Mouse (Mus musculus) midbrain, embryonic 14.5 days (tissue): ENCODE measurements around the gene Tpk1. TPM values are rescaled to one million over a fixed set of nuclear protein-coding genes. Genes with fewer than 3 reads are reported as not detected.
A peak's percentile ranks its signal among the peaks of the same experiment; 100 is the strongest.

Experiments
- ATAC-seq: fragments of 200-750 bp; cut with Nextera tagmentation; 2 replicates; pipeline ENCODE4 v1.8.0; 2017; ENCODE audit warnings: moderate number of reproducible peaks, moderate library complexity; ENCODE audit not compliant: low FRiP score, low TSS enrichment
- DNase-seq: peaks from one replicate; pipeline ENCODE4 v3.0.0-alpha.2; 2015
- H3K27ac ChIP-seq: fragments of 300-500 bp; sonication (generic); replicated peaks from 2 replicates; pipeline ENCODE4 v1.5.1; 2014; ENCODE audit warnings: mild to moderate bottlenecking, low read depth, low read length, moderate library complexity
- H3K27me3 ChIP-seq: fragments of 300-500 bp; sonication (generic); 2 replicates; pipeline ENCODE4 v1.6.1; 2014; ENCODE audit warnings: low read length, control low read depth, mixed read lengths; ENCODE audit not compliant: control insufficient read depth, insufficient read depth
- H3K36me3 ChIP-seq: fragments of 300-500 bp; sonication (generic); 2 replicates; pipeline ENCODE4 v1.6.1; 2014; ENCODE audit warnings: low read length, control low read depth; ENCODE audit not compliant: control insufficient read depth, insufficient read depth
- H3K4me1 ChIP-seq: fragments of 300-500 bp; sonication (generic); 2 replicates; pipeline ENCODE4 v1.6.1; 2014; ENCODE audit warnings: mild to moderate bottlenecking, antibody characterized with exemption, low read length, control low read depth; ENCODE audit not compliant: control insufficient read depth, insufficient read depth
- H3K4me2 ChIP-seq: fragments of 300-500 bp; sonication (generic); 2 replicates; pipeline ENCODE4 v1.6.1; 2014; ENCODE audit warnings: mild to moderate bottlenecking, low read length, moderate library complexity
- H3K4me3 ChIP-seq: fragments of 300-500 bp; sonication (generic); replicated peaks from 2 replicates; pipeline ENCODE4 v1.5.1; 2014; ENCODE audit warnings: low read depth, low read length
- H3K9ac ChIP-seq: fragments of 300-500 bp; sonication (generic); replicated peaks from 2 replicates; pipeline ENCODE4 v1.6.1; 2014; ENCODE audit warnings: mild to moderate bottlenecking, low read length, moderate library complexity
- H3K9me3 ChIP-seq: fragments of 300-500 bp; sonication (generic); 2 replicates; pipeline ENCODE4 v1.6.1; 2016; ENCODE audit warnings: low read length, control low read depth, mixed read lengths; ENCODE audit not compliant: control insufficient read depth
- WGBS: fragments of 180-500 bp; shearing (Covaris S2); extraction: QIAGEN DNeasy Blood & Tissue Kit; methylation state at CpG from one replicate; pipeline ENCODE4 v1.1.7; 2014; 5-methylcytosine and 5-hydroxymethylcytosine counted together
- polyA plus RNA-seq: library from polyadenylated mRNA; unstranded; fragments of >200 nt; fragmentation: Nextera tagmentation; extraction: Ambion mirVana; gene quantifications from 2 replicates; pipeline ENCODE4 v1.2.1, GENCODE M21; 2014

The Tpk1 gene
- polyA plus RNA-seq, 1 experiment from 2014 or later, result 6.9 TPM

- DNase-seq (peak; percentile 79), ATAC-seq (no peak)
Observed at GRCm38 (mm10) chr6:43335619-43336234, 330.4 kb downstream of the Tpk1 start.

DNA sequence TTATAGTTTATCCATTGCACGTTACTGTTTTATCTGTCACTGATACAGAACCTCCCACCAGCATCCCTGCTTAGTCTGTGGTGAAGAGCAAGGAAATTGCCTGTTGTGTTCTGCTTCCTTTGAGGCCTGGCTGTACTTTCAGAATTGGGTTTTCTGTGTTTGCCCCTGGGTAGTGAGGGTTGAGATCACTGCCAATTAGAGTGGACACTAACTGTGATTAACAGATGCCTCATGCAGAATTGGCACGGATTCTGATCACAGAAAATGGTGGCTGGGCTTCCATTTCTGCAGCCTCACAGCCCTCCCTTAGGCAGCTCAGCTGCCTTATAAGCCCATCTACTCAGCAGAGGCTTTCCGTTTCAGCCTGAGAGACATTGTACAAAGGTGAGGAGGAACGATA is 332.6 kb downstream of the Tpk1 start:
- H3K4me1 ChIP-seq, result 0 out of 2 replicates have a peak, but pooled peaks cover 6% of the 10 kb centered on the region
- H3K36me3 ChIP-seq, result no peaks in the 10 kb centered on the region
- peak; percentile 28 for DNase-seq
- H3K4me3 ChIP-seq, result no peak overlapping the region
- H3K9ac ChIP-seq, result no peak overlapping the region
- WGBS, result 58% methylated on average over 4 of the region's 4 CpGs
- H3K27ac ChIP-seq, result no peak overlapping the region
- H3K9me3 ChIP-seq, result no peaks in the 10 kb centered on the region
- H3K27me3 ChIP-seq, result no peaks in the 10 kb centered on the region
- no peak overlapping the region for H3K4me2 ChIP-seq
- no peak for ATAC-seq

More at GRCm38 (mm10) chr6:43335619-43336234, 330.4 kb downstream of the Tpk1 start:
- H3K4me2 ChIP-seq, result no peak overlapping the region
- no peak overlapping the region for H3K4me3 ChIP-seq
- WGBS, result 86% methylated on average over 3 of the region's 3 CpGs
- H3K4me1 ChIP-seq, result 0 out of 2 replicates have a peak, but pooled peaks cover 6% of the 10 kb centered on the region
- no peaks in the 10 kb centered on the region for H3K27me3 ChIP-seq
- no peak overlapping the region for H3K9ac ChIP-seq
- H3K9me3 ChIP-seq, result no peaks in the 10 kb centered on the region
- no peak overlapping the region for H3K27ac ChIP-seq
- no peaks in the 10 kb centered on the region for H3K36me3 ChIP-seq

DNA sequence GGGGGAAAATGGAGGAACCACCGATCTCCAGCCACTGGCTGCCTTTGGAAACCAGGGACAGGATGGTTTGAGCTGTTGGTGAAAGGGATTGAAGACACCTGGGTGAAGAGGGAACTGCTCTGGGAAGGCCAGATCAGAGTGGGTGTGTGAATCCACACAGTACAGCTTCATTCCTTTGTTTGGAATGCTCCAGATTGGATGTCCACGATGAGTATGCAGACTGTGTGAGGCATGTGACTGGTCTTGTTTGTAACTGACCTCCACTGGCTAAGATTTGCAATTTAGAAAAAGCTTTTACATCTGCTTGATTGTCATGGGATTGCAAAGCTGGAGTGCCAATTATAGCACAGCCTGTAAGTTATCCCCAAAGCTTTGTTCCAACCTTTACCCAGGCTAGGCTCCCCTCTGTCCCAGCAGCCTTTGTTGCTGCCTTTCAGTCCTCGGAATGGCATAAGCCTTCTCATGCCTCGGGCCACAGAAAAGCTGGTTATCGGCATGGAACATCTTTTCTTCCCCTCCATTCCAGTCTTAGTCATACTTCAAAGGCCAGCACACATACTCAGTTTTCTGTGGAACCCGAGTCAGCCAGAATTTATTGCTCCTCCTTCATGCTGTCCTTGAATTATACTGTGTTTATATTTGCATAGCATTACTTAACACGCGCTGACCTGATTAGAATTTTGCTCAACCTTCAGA is 353.0 kb downstream of the Tpk1 start:
- no peaks in the 10 kb centered on the region for H3K4me1 ChIP-seq
- peak; percentile 72 for DNase-seq
- H3K27ac ChIP-seq, result peak overlapping the region; percentile 70
- no peaks in the 10 kb centered on the region for H3K9me3 ChIP-seq
- H3K36me3 ChIP-seq, result no peaks in the 10 kb centered on the region
- H3K27me3 ChIP-seq, result no peaks in the 10 kb centered on the region
- no peak overlapping the region for H3K4me2 ChIP-seq
- 29% methylated on average over 8 of the region's 8 CpGs for WGBS
- H3K4me3 ChIP-seq, result no peak overlapping the region
- peak; percentile 76 for ATAC-seq
- H3K9ac ChIP-seq, result no peak overlapping the region

GRCm38 (mm10) chr6:43312546-43312945 is 353.5 kb downstream of the Tpk1 start:
- DNase-seq (no peak), ATAC-seq (no peak)
- Histone ChIP-seq H3K27me3 (no peaks in the 10 kb centered on the region), H3K9ac (no peak overlapping the region), H3K9me3 (no peaks in the 10 kb centered on the region), H3K4me1 (no peaks in the 10 kb centered on the region), H3K36me3 (no peaks in the 10 kb centered on the region), H3K27ac (peak overlapping the region; percentile 70), H3K4me2 (no peak overlapping the region), H3K4me3 (no peak overlapping the region)

- H3K27ac ChIP-seq, result no peak overlapping the region
- no peak for DNase-seq
- H3K4me2 ChIP-seq, result no peak overlapping the region
- no peaks in the 10 kb centered on the region for H3K36me3 ChIP-seq
- ATAC-seq, result no peak
- no peaks in the 10 kb centered on the region for H3K4me1 ChIP-seq
- WGBS, result 86% methylated on average over 6 of the region's 6 CpGs
- no peak overlapping the region for H3K4me3 ChIP-seq
- no peaks in the 10 kb centered on the region for H3K9me3 ChIP-seq
- H3K27me3 ChIP-seq, result no peaks in the 10 kb centered on the region
- no peak overlapping the region for H3K9ac ChIP-seq
Observed at GRCm38 (mm10) chr6:43310071-43310470, 356.0 kb downstream of the Tpk1 start.

GRCm38 (mm10) chr6:43309454-43309853 is 356.6 kb downstream of the Tpk1 start, which contains the start of gene Nobox:
Gene Nobox, minus strand, starts transcription at chr6:43309554.
- Histone ChIP-seq H3K4me3 (no peak within 1 kb of the TSS), H3K27ac (no peak within 1 kb of the TSS), H3K4me2 (no peak within 1 kb of the TSS), H3K4me1 (no peaks in the 10 kb centered on the region), H3K27me3 (no peaks in the 10 kb centered on the region), H3K9ac (no peak within 1 kb of the TSS), H3K9me3 (no peaks in the 10 kb centered on the region), H3K36me3 (no peaks in the 10 kb centered on the region)
- ATAC-seq (no peak), DNase-seq (no peak)
- 68% methylated on average over 16 of the region's 16 CpGs for WGBS

DNA sequence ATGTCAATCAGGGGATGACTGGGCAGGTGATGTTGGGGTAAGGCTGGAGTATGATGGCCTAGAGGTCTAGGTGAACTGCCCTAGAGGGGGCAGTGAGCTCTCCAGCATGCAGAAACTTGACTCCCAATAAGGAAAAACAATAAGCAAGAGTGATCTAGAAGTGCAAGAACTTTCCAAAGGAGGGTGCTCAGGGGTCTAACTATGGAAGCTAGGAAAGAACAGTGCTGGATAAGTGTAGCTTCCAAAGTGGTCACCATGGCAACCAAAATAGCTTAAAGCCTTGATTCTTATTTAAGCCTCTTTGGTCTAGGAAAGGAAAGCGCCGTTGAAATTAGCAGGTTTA is 368.6 kb downstream of the Tpk1 start:
- ATAC-seq (peak; percentile 41; the same call in 1 of the 2 replicates), DNase-seq (peak; percentile 77)
- 6% methylated on average over 2 of the region's 2 CpGs for WGBS
- no peaks in the 10 kb centered on the region for H3K27me3 ChIP-seq
- no peak overlapping the region for H3K4me3 ChIP-seq
- H3K9ac ChIP-seq, result no peak overlapping the region
- H3K9me3 ChIP-seq, result no peaks in the 10 kb centered on the region
- H3K36me3 ChIP-seq, result no peaks in the 10 kb centered on the region
- no peak overlapping the region for H3K27ac ChIP-seq
- H3K4me2 ChIP-seq, result no peak overlapping the region
- H3K4me1 ChIP-seq, result peaks cover 6% of the 10 kb centered on the region; the same call in 1 of the 2 replicates

DNA sequence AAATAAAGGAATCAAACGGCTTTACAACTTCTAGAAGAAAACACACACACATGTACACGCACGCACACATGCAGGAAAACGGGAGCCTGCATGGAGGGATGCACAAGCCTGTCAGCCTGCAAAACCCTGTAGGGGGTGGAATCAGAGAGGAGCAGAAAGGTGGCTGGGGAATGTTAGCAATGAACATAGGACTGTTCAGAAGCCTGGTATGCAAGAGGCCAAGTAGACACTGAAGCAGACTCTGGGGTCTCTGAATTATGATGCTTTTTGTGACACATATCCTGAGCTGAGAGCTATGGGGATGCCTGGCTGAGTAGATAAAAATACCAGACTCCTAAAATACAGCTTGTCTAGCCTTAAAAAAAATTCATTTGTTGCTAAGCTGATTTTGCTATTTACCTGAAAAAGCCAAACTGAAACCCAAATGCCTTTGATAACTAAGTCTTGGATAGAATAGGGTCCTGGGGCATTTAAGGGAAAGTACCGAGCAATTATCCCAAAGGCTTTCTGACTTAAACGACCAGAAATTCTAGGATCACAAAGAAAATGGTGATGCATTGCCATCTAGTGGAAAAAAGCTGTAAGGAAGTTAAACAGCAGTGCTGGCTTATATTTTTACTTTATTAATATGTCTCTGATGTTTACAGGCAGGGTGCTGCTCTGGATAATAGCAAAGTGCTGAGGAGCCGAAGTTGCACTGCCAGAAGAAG is 369.1 kb downstream of the Tpk1 start:
- Histone ChIP-seq H3K4me2 (no peak overlapping the region), H3K9me3 (no peaks in the 10 kb centered on the region), H3K27ac (no peak overlapping the region), H3K36me3 (no peaks in the 10 kb centered on the region), H3K4me1 (peaks cover 6% of the 10 kb centered on the region; the same call in 1 of the 2 replicates), H3K9ac (no peak overlapping the region), H3K27me3 (no peaks in the 10 kb centered on the region), H3K4me3 (no peak overlapping the region)
- 40% methylated on average over 7 of the region's 7 CpGs for WGBS
- ATAC-seq (peak; percentile 63), DNase-seq (peak; percentile 88)
